Mouse (Mus musculus) lung, embryonic 16.5 days (tissue): Measurements from ENCODE around the gene Ano3. TPM values are rescaled to one million over a fixed set of nuclear protein-coding genes. Genes with fewer than 3 reads are reported as not detected.

Experiments used
- ATAC-seq: fragments of 200-750 bp; cut with Nextera tagmentation; 2 replicates; pipeline ENCODE4 v1.8.0; 2017; ENCODE audit warnings: low read depth, mild to moderate bottlenecking, moderate library complexity
- H3K27ac ChIP-seq: fragments of 300-500 bp; sonication (generic); 2 replicates; pipeline ENCODE4 v1.5.1; 2014; ENCODE audit warnings: mild to moderate bottlenecking, control low read depth, low read length
- H3K27me3 ChIP-seq: fragments of 300-500 bp; sonication (generic); 2 replicates; pipeline ENCODE4 v1.6.1; 2014; ENCODE audit warnings: low read depth, low read length, mixed read lengths; ENCODE audit not compliant: control insufficient read depth, insufficient read depth
- H3K36me3 ChIP-seq: fragments of 300-500 bp; sonication (generic); 2 replicates; pipeline ENCODE4 v1.6.1; 2014; ENCODE audit warnings: low read length; ENCODE audit not compliant: control insufficient read depth, insufficient read depth
- H3K4me1 ChIP-seq: fragments of 300-500 bp; sonication (generic); replicated peaks from 2 replicates; pipeline ENCODE4 v1.6.1; 2014; ENCODE audit warnings: low read length, mixed read lengths; ENCODE audit not compliant: control insufficient read depth, insufficient read depth
- H3K4me2 ChIP-seq: fragments of 300-500 bp; sonication (generic); 2 replicates; pipeline ENCODE4 v1.6.1; 2014; ENCODE audit warnings: low read depth, low read length, control low read depth
- H3K4me3 ChIP-seq: fragments of 300-500 bp; sonication (generic); 2 replicates; pipeline ENCODE4 v1.5.1; 2014; ENCODE audit warnings: mild to moderate bottlenecking, low read length, control low read depth
- H3K9ac ChIP-seq: fragments of 300-500 bp; sonication (generic); 2 replicates; pipeline ENCODE4 v1.6.1; 2014; ENCODE audit warnings: low read length, control low read depth
- H3K9me3 ChIP-seq: fragments of 300-500 bp; sonication (generic); 2 replicates; pipeline ENCODE4 v1.6.1; 2016; ENCODE audit warnings: low read length; ENCODE audit not compliant: control insufficient read depth
- WGBS: fragments of 180-500 bp; shearing (Covaris S2); extraction: QIAGEN DNeasy Blood & Tissue Kit; methylation state at CpG from one replicate; pipeline ENCODE4 v1.1.7; 2014; 5-methylcytosine and 5-hydroxymethylcytosine counted together
- polyA plus RNA-seq: library from polyadenylated mRNA; unstranded; fragments of >200 nt; fragmentation: Nextera tagmentation; extraction: Ambion mirVana; gene quantifications from 2 replicates; pipeline ENCODE4 v1.2.1, GENCODE M21; 2015

The Ano3 gene
- polyA plus RNA-seq, 1 experiment from 2014 or later, result not detected

DNA sequence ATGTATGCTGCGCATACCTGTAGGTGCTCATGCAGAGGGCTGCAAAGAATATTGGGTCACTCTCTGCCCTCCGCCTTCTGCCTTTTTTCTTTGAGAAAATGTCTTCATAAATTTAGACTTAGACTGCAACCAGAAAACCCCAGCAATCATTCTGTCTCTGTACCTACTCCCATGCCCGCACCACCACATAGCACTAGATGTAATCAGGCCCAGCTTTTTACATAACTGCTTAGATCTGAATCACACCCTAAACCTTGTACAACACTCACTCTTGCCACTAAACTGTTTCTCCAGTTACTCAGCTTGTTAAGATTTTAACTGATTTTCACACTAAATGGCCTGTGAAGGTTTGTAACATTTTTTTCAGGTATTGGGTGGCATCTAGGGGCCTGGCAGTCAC is 241.3 kb downstream of the Ano3 start:
- no peaks in the 10 kb centered on the region for H3K27me3 ChIP-seq
- no peaks in the 10 kb centered on the region for H3K36me3 ChIP-seq
- ATAC-seq, result no peak
- H3K9me3 ChIP-seq, result no peaks in the 10 kb centered on the region
- H3K4me2 ChIP-seq, result no peak overlapping the region
- 92% methylated on average over 3 of the region's 3 CpGs for WGBS
- H3K9ac ChIP-seq, result no peak overlapping the region
- H3K4me3 ChIP-seq, result no peak overlapping the region
- no peak overlapping the region for H3K27ac ChIP-seq
- H3K4me1 ChIP-seq, result no peaks in the 10 kb centered on the region

GRCm38 (mm10) chr2:110671071-110671624 is 279.6 kb downstream of the Ano3 start:
- ATAC-seq, result no peak
- Histone ChIP-seq H3K4me2 (no peak overlapping the region), H3K9ac (no peak overlapping the region), H3K36me3 (no peaks in the 10 kb centered on the region), H3K27ac (no peak overlapping the region), H3K4me1 (no peaks in the 10 kb centered on the region), H3K27me3 (no peaks in the 10 kb centered on the region), H3K9me3 (no peaks in the 10 kb centered on the region), H3K4me3 (no peak overlapping the region)
- 60% methylated on average over 2 of the region's 2 CpGs for WGBS

GRCm38 (mm10) chr2:110663329-110663728 is 287.4 kb downstream of the Ano3 start:
- no peak overlapping the region for H3K9ac ChIP-seq
- H3K4me1 ChIP-seq, result no peaks in the 10 kb centered on the region
- H3K9me3 ChIP-seq, result no peaks in the 10 kb centered on the region
- ATAC-seq, result no peak
- no peaks in the 10 kb centered on the region for H3K36me3 ChIP-seq
- H3K27me3 ChIP-seq, result no peaks in the 10 kb centered on the region
- H3K27ac ChIP-seq, result no peak overlapping the region
- H3K4me3 ChIP-seq, result no peak overlapping the region
- no peak overlapping the region for H3K4me2 ChIP-seq
- 38% methylated on average over 4 of the region's 4 CpGs for WGBS

DNA sequence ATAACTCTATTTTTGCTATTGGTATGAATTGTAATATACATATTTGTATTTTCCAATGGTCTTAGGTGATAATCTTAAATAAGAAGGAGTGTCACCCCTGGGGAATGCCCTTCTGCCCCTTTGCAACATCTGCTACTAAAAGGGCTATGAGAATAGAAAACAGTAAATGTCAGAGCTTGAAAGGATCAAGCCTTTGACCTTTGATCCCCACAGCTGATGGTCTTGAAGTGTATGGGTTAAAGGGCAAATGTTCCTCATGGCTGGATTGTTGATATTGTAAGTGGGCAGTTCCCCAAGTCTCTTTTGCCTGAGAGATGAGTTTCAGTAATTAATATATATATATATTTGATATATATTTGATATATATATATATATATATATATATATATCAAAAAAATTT is 305.9 kb downstream of the Ano3 start:
- Histone ChIP-seq H3K9ac (no peak overlapping the region), H3K9me3 (no peaks in the 10 kb centered on the region), H3K36me3 (no peaks in the 10 kb centered on the region), H3K4me3 (no peak overlapping the region), H3K4me1 (no peaks in the 10 kb centered on the region), H3K27me3 (no peaks in the 10 kb centered on the region), H3K4me2 (no peak overlapping the region), H3K27ac (no peak overlapping the region)
- ATAC-seq, result no peak

GRCm38 (mm10) chr2:110644358-110644757 is 306.4 kb downstream of the Ano3 start:
- H3K27me3 ChIP-seq, result no peaks in the 10 kb centered on the region
- no peaks in the 10 kb centered on the region for H3K9me3 ChIP-seq
- no peak overlapping the region for H3K27ac ChIP-seq
- H3K4me1 ChIP-seq, result no peaks in the 10 kb centered on the region
- no peaks in the 10 kb centered on the region for H3K36me3 ChIP-seq
- no peak overlapping the region for H3K9ac ChIP-seq
- H3K4me2 ChIP-seq, result no peak overlapping the region
- 63% methylated on average over 1 of the region's 1 CpGs for WGBS
- no peak overlapping the region for H3K4me3 ChIP-seq
- no peak for ATAC-seq

Other genes starting within 250 kb of the Ano3 start
- gene Muc15, start 229.6 kb downstream of the Ano3 start, polyA plus RNA-seq, result not detected in 2 replicates
- gene Gm13941, start 155.1 kb upstream of the Ano3 start, polyA plus RNA-seq, result not detected in 2 replicates
- gene Gm15130, start 202.0 kb upstream of the Ano3 start, polyA plus RNA-seq, result not detected in 2 replicates